Mouse (Mus musculus): Measurements from ENCODE around the gene Cdk20. TPM values are rescaled to one million over a fixed set of nuclear protein-coding genes. Genes with fewer than 3 reads are reported as not detected.

Gene Cdk20
- 1 to 10 TPM; 1.9 to 5.9 TPM for total RNA-seq (2023)

GRCm38 (mm10) chr13:64432017-64432995 lies at the start of gene Cdk20:
TSS of gene Cdk20 (plus strand) at chr13:64432314.

Other genes starting within 250 kb of the Cdk20 start
- gene Cdc14b, start 157.0 kb upstream of the Cdk20 start, total RNA-seq (2023) = 1 to 10 TPM; 2.8 to 4.5 TPM
- gene Aaed1, start 119.6 kb upstream of the Cdk20 start, total RNA-seq (2023) = 10 to 100 TPM; 29.6 to 29.8 TPM
- gene Ctsl, start 61.4 kb upstream of the Cdk20 start, total RNA-seq (2023) = 10 to 100 TPM; 71.8 to 79.9 TPM
- gene Fam240b, start 65.5 kb downstream of the Cdk20 start, total RNA-seq (2023) = not detected